Mouse (Mus musculus): Measurements from ENCODE around the gene Gm5726.
"Not testable (repeated sequence)": the region's sequence is repeated elsewhere in the genome, so short reads cannot be mapped to it uniquely, and the experiment has no call there.

DNA sequence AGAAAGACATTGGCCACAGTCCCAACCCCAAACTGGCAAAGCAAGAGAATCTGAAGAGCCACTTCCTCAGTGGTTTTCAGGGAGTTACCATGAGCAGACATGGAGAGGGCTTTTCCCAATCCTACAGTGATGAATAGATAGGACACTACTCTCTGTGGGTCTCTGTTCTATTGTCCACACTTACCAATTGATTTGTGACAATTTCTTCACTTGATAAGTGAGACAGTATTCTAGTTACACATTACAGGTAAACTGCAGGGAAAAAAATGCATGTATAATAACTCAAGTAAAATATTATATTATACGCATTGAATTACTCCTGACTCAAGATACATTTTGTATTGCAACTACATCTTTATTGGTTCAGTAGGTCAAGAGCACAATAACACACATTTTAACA lies at the start of gene Gm5726:
- not testable (repeated sequence) for TF ChIP-seq POLR2A (IDR thresholded peaks at IDR 0.05; ENCODE audit: insufficient read length, low read depth); MYOG (IDR thresholded peaks at IDR 0.05; ENCODE audit: control insufficient read depth in 1 of 3, insufficient read depth in 1 of 3, insufficient read length in 2 of 3, low read depth in 2 of 3); TCF12 (IDR thresholded peaks at IDR 0.05; ENCODE audit: insufficient read depth, poor library complexity, severe bottlenecking); USF1 (IDR thresholded peaks at IDR 0.05; ENCODE audit: low read depth); E2F4 (IDR thresholded peaks at IDR 0.05; ENCODE audit: insufficient read depth); MAX (IDR thresholded peaks at IDR 0.05; ENCODE audit: low read depth); POLR2AphosphoS2 (IDR thresholded peaks at IDR 0.05; ENCODE audit: insufficient read length, low read depth); SRF (IDR thresholded peaks at IDR 0.05; ENCODE audit: control insufficient read depth, insufficient read length, low read depth); CEBPB (IDR thresholded peaks at IDR 0.05; ENCODE audit: insufficient read depth, poor library complexity, severe bottlenecking); MYOD1 (IDR thresholded peaks at IDR 0.05; ENCODE audit: control insufficient read depth in 1 of 3, insufficient read length in 2 of 3, low read depth in 2 of 3); REST (IDR thresholded peaks at IDR 0.05; ENCODE audit: insufficient read depth, insufficient read length)

Measured in myocyte (in vitro differentiated cells).